Mouse (Mus musculus): ENCODE measurements around the gene Filip1. TPM values are rescaled to one million over a fixed set of nuclear protein-coding genes. Genes with fewer than 3 reads are reported as not detected.
A peak's percentile ranks its signal among the peaks of the same experiment; 100 is the strongest.

Filip1 gene
- polyA plus RNA-seq, 1 experiment from 2014 or later: 2.5 TPM

- Histone ChIP-seq H3K9me3 (replicated peaks; ENCODE audit: control insufficient read depth, low read length) (no peaks in the 10 kb centered on the region), H3K9ac (ENCODE audit: low read length) (no peak overlapping the region), H3K4me2 (ENCODE audit: low read length) (no peak overlapping the region), H3K36me3 (ENCODE audit: control insufficient read depth, insufficient read depth, low read length) (0 out of 2 replicates have a peak, but pooled peaks cover 4% of the 10 kb centered on the region), H3K27me3 (replicated peaks; ENCODE audit: control insufficient read depth, insufficient read depth, low read length) (no peaks in the 10 kb centered on the region), H3K4me1 (ENCODE audit: control insufficient read depth, insufficient read depth, low read length) (peaks cover 9% of the 10 kb centered on the region), H3K27ac (ENCODE audit: low read depth, low read length) (no peak overlapping the region), H3K4me3 (ENCODE audit: low read depth, low read length) (no peak overlapping the region)
- DNase-seq (ENCODE audit: low spot score) (peak; percentile 45), ATAC-seq (peak; percentile 63)
- WGBS: 6% methylated on average over 4 of the region's 4 CpGs
Measured at GRCm38 (mm10) chr9:79823438-79823837, 189.2 kb downstream of the Filip1 start.

DNA sequence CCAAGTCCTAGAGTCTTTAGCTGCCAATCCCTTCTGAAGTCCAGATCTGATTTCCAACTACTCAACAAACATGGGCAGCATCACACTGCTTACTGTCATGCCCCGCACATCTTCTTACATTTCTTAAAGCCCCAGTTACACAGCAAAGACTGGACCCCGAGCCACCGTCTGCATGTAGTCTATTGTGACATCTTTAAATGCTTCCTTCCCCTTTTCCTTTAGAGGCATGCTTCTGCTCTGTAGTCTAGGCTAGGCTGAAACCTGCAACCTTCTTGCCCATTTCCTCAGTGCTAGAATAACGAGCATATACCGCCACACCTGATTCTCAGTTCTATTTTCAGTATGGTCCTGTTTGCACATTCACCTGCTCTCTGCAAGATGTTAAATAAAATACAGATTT is 196.2 kb downstream of the Filip1 start:
- no peaks in the 10 kb centered on the region for H3K9me3 ChIP-seq (replicated peaks; ENCODE audit: control insufficient read depth, low read length)
- 93% methylated on average over 5 of the region's 5 CpGs for WGBS
- H3K4me3 ChIP-seq (ENCODE audit: low read depth, low read length): no peak overlapping the region
- H3K36me3 ChIP-seq (ENCODE audit: control insufficient read depth, insufficient read depth, low read length): peaks cover 6% of the 10 kb centered on the region; the same call in 1 of the 2 replicates
- no peak for ATAC-seq
- no peak overlapping the region for H3K4me2 ChIP-seq (ENCODE audit: low read length)
- H3K27me3 ChIP-seq (replicated peaks; ENCODE audit: control insufficient read depth, insufficient read depth, low read length): no peaks in the 10 kb centered on the region
- H3K4me1 ChIP-seq (ENCODE audit: control insufficient read depth, insufficient read depth, low read length): no peaks in the 10 kb centered on the region
- H3K9ac ChIP-seq (ENCODE audit: low read length): no peak overlapping the region
- no peak overlapping the region for H3K27ac ChIP-seq (ENCODE audit: low read depth, low read length)
- no peak for DNase-seq (ENCODE audit: low spot score)

GRCm38 (mm10) chr9:79816013-79816412 is 196.6 kb downstream of the Filip1 start:
- WGBS: 95% methylated on average over 11 of the region's 11 CpGs
- no peaks in the 10 kb centered on the region for H3K27me3 ChIP-seq (replicated peaks; ENCODE audit: control insufficient read depth, insufficient read depth, low read length)
- H3K9ac ChIP-seq (ENCODE audit: low read length): no peak overlapping the region
- no peaks in the 10 kb centered on the region for H3K9me3 ChIP-seq (replicated peaks; ENCODE audit: control insufficient read depth, low read length)
- DNase-seq (ENCODE audit: low spot score) (no peak), ATAC-seq (no peak)
- H3K36me3 ChIP-seq (ENCODE audit: control insufficient read depth, insufficient read depth, low read length): peaks cover 6% of the 10 kb centered on the region; the same call in 1 of the 2 replicates
- no peaks in the 10 kb centered on the region for H3K4me1 ChIP-seq (ENCODE audit: control insufficient read depth, insufficient read depth, low read length)
- H3K4me3 ChIP-seq (ENCODE audit: low read depth, low read length): no peak overlapping the region
- H3K4me2 ChIP-seq (ENCODE audit: low read length): no peak overlapping the region
- no peak overlapping the region for H3K27ac ChIP-seq (ENCODE audit: low read depth, low read length)

GRCm38 (mm10) chr9:79814592-79814991 is 198.1 kb downstream of the Filip1 start:
- Histone ChIP-seq H3K4me2 (ENCODE audit: low read length) (no peak overlapping the region), H3K4me3 (ENCODE audit: low read depth, low read length) (no peak overlapping the region), H3K9ac (ENCODE audit: low read length) (no peak overlapping the region), H3K27me3 (replicated peaks; ENCODE audit: control insufficient read depth, insufficient read depth, low read length) (no peaks in the 10 kb centered on the region), H3K9me3 (replicated peaks; ENCODE audit: control insufficient read depth, low read length) (no peaks in the 10 kb centered on the region), H3K4me1 (ENCODE audit: control insufficient read depth, insufficient read depth, low read length) (no peaks in the 10 kb centered on the region), H3K27ac (ENCODE audit: low read depth, low read length) (no peak overlapping the region), H3K36me3 (ENCODE audit: control insufficient read depth, insufficient read depth, low read length) (peaks cover 3% of the 10 kb centered on the region; the same call in 1 of the 2 replicates)
- ATAC-seq (no peak), DNase-seq (ENCODE audit: low spot score) (no peak)
- WGBS: 76% methylated on average over 4 of the region's 4 CpGs

- no peaks in the 10 kb centered on the region for H3K9me3 ChIP-seq (replicated peaks; ENCODE audit: control insufficient read depth, low read length)
- no peak overlapping the region for H3K27ac ChIP-seq (ENCODE audit: low read depth, low read length)
- H3K4me3 ChIP-seq (ENCODE audit: low read depth, low read length): no peak overlapping the region
- no peak overlapping the region for H3K4me2 ChIP-seq (ENCODE audit: low read length)
- ATAC-seq (no peak), DNase-seq (ENCODE audit: low spot score) (no peak)
- no peaks in the 10 kb centered on the region for H3K36me3 ChIP-seq (ENCODE audit: control insufficient read depth, insufficient read depth, low read length)
- H3K4me1 ChIP-seq (ENCODE audit: control insufficient read depth, insufficient read depth, low read length): no peaks in the 10 kb centered on the region
- H3K27me3 ChIP-seq (replicated peaks; ENCODE audit: control insufficient read depth, insufficient read depth, low read length): no peaks in the 10 kb centered on the region
- whole genome bisulfite sequencing: 83% methylated on average over 10 of the region's 11 CpGs
- H3K9ac ChIP-seq (ENCODE audit: low read length): no peak overlapping the region
Measured at GRCm38 (mm10) chr9:79810969-79811902, 201.4 kb downstream of the Filip1 start.

GRCm38 (mm10) chr9:79810534-79810933 is 202.1 kb downstream of the Filip1 start:
- ATAC-seq (no peak), DNase-seq (ENCODE audit: low spot score) (no peak)
- no peak overlapping the region for H3K4me2 ChIP-seq (ENCODE audit: low read length)
- WGBS: 90% methylated on average over 3 of the region's 3 CpGs
- H3K36me3 ChIP-seq (ENCODE audit: control insufficient read depth, insufficient read depth, low read length): no peaks in the 10 kb centered on the region
- H3K27me3 ChIP-seq (replicated peaks; ENCODE audit: control insufficient read depth, insufficient read depth, low read length): no peaks in the 10 kb centered on the region
- H3K4me1 ChIP-seq (ENCODE audit: control insufficient read depth, insufficient read depth, low read length): no peaks in the 10 kb centered on the region
- H3K27ac ChIP-seq (ENCODE audit: low read depth, low read length): no peak overlapping the region
- no peak overlapping the region for H3K4me3 ChIP-seq (ENCODE audit: low read depth, low read length)
- no peak overlapping the region for H3K9ac ChIP-seq (ENCODE audit: low read length)
- no peaks in the 10 kb centered on the region for H3K9me3 ChIP-seq (replicated peaks; ENCODE audit: control insufficient read depth, low read length)

- Histone ChIP-seq H3K9me3 (replicated peaks; ENCODE audit: control insufficient read depth, low read length) (no peaks in the 10 kb centered on the region), H3K36me3 (ENCODE audit: control insufficient read depth, insufficient read depth, low read length) (no peaks in the 10 kb centered on the region), H3K27me3 (replicated peaks; ENCODE audit: control insufficient read depth, insufficient read depth, low read length) (no peaks in the 10 kb centered on the region), H3K4me3 (ENCODE audit: low read depth, low read length) (no peak overlapping the region), H3K9ac (ENCODE audit: low read length) (no peak overlapping the region), H3K4me1 (ENCODE audit: control insufficient read depth, insufficient read depth, low read length) (no peaks in the 10 kb centered on the region), H3K27ac (ENCODE audit: low read depth, low read length) (no peak overlapping the region), H3K4me2 (ENCODE audit: low read length) (no peak overlapping the region)
- WGBS: 75% methylated on average over 6 of the region's 6 CpGs
- DNase-seq (ENCODE audit: low spot score) (no peak), ATAC-seq (no peak)
Measured at GRCm38 (mm10) chr9:79809411-79809810, 203.2 kb downstream of the Filip1 start.

- DNase-seq (ENCODE audit: low spot score): no peak
- Histone ChIP-seq H3K4me2 (ENCODE audit: low read length) (no peak overlapping the region), H3K4me3 (ENCODE audit: low read depth, low read length) (no peak overlapping the region), H3K27ac (ENCODE audit: low read depth, low read length) (no peak overlapping the region), H3K4me1 (ENCODE audit: control insufficient read depth, insufficient read depth, low read length) (no peaks in the 10 kb centered on the region), H3K36me3 (ENCODE audit: control insufficient read depth, insufficient read depth, low read length) (no peaks in the 10 kb centered on the region), H3K9ac (ENCODE audit: low read length) (no peak overlapping the region), H3K27me3 (replicated peaks; ENCODE audit: control insufficient read depth, insufficient read depth, low read length) (no peaks in the 10 kb centered on the region), H3K9me3 (replicated peaks; ENCODE audit: control insufficient read depth, low read length) (no peaks in the 10 kb centered on the region)
- 50% methylated on average over 4 of the region's 4 CpGs for WGBS
- no peak for ATAC-seq
Measured at GRCm38 (mm10) chr9:79807178-79807577, 205.5 kb downstream of the Filip1 start.

Data from forebrain, embryonic 14.5 days (tissue).